Mouse (Mus musculus): ENCODE measurements around the gene Maneal.

Maneal gene

GRCm38 (mm10) chr4:124849631-124850260 is 12.2 kb downstream of the Maneal start:
- DNase-seq (ENCODE audit: low spot score in 2 of 2) = peak; percentile 27 to 43

GRCm38 (mm10) chr4:124847573-124847972 is 14.4 kb downstream of the Maneal start:
- DNase-seq (ENCODE audit: low spot score in 2 of 2) = peak; percentile 80 to 92

GRCm38 (mm10) chr4:124843493-124843892 is 18.5 kb downstream of the Maneal start:
- DNase-seq (ENCODE audit: low spot score in 2 of 2) = peak; percentile 20 to 62

GRCm38 (mm10) chr4:124840998-124841397 is 21.0 kb downstream of the Maneal start:
- peak in 1 of 2 experiments; percentile 53 for DNase-seq (ENCODE audit: low spot score in 2 of 2)

- no peak for DNase-seq (ENCODE audit: low spot score in 2 of 2)
Observed at GRCm38 (mm10) chr4:124838035-124838700, 23.8 kb downstream of the Maneal start.

GRCm38 (mm10) chr4:124832796-124833195 is 29.2 kb downstream of the Maneal start:
- no peak for DNase-seq (ENCODE audit: low spot score in 2 of 2)

GRCm38 (mm10) chr4:124829671-124830070 is 32.3 kb downstream of the Maneal start:
- DNase-seq (ENCODE audit: low spot score in 2 of 2) = no peak

- DNase-seq (ENCODE audit: low spot score in 2 of 2) = no peak
Observed at GRCm38 (mm10) chr4:124825371-124825965, 36.5 kb downstream of the Maneal start.

GRCm38 (mm10) chr4:124824967-124825366 is 37.0 kb downstream of the Maneal start:
- DNase-seq (ENCODE audit: low spot score in 2 of 2) = no peak

GRCm38 (mm10) chr4:124818832-124819231 is 43.1 kb downstream of the Maneal start:
- DNase-seq (ENCODE audit: low spot score in 2 of 2) = no peak

GRCm38 (mm10) chr4:124817803-124818202 is 44.2 kb downstream of the Maneal start:
- DNase-seq (ENCODE audit: low spot score in 2 of 2) = peak in 1 of 2 experiments; percentile 43

GRCm38 (mm10) chr4:124815901-124816300 is 46.1 kb downstream of the Maneal start:
- DNase-seq (ENCODE audit: low spot score in 2 of 2) = no peak

- no peak for DNase-seq (ENCODE audit: low spot score in 2 of 2)
Observed at GRCm38 (mm10) chr4:124811347-124811975, 50.5 kb downstream of the Maneal start.

GRCm38 (mm10) chr4:124810056-124810455 is 51.9 kb downstream of the Maneal start:
- DNase-seq (ENCODE audit: low spot score in 2 of 2) = no peak

- DNase-seq (ENCODE audit: low spot score in 2 of 2) = no peak
Observed at GRCm38 (mm10) chr4:124809136-124809883, 52.7 kb downstream of the Maneal start.

- DNase-seq (ENCODE audit: low spot score in 2 of 2) = no peak
Observed at GRCm38 (mm10) chr4:124808511-124808910, 53.5 kb downstream of the Maneal start.

Data from spleen, postnatal 10 days (tissue).